Mouse (Mus musculus): ENCODE measurements at regions not wholly inside any gene's neighbourhood (a gene's known extent, or its start where the extent isn't known, plus 50 kb on each side); places are given as distances from the start of the nearest gene placed in this dataset.

- DNase-seq (ENCODE audit: low read depth, low spot score) = no peak
These were observed 572.7 kb downstream of the Vrk1 start for GRCm38 (mm10) chr12:106582760-106583159.

GRCm38 (mm10) chr12:106585626-106586025 lies 575.6 kb downstream of the Vrk1 start:
- peak; percentile 47 for DNase-seq (ENCODE audit: low read depth, low spot score)

- no peak for DNase-seq (ENCODE audit: low read depth, low spot score)
These were observed 582.7 kb downstream of the Vrk1 start for GRCm38 (mm10) chr12:106592686-106593085.

- no peak for DNase-seq (ENCODE audit: low read depth, low spot score)
These were observed 587.6 kb downstream of the Vrk1 start for GRCm38 (mm10) chr12:106597636-106598035.

GRCm38 (mm10) chr12:106607240-106607639 lies 597.2 kb downstream of the Vrk1 start:
- no peak for DNase-seq (ENCODE audit: low read depth, low spot score)

- DNase-seq (ENCODE audit: low read depth, low spot score) = no peak
These were observed 597.8 kb downstream of the Vrk1 start for GRCm38 (mm10) chr12:106607655-106608337.

GRCm38 (mm10) chr12:106618684-106619083 lies 608.7 kb downstream of the Vrk1 start:
- no peak for DNase-seq (ENCODE audit: low read depth, low spot score)

GRCm38 (mm10) chr12:106626786-106627185 lies 616.8 kb downstream of the Vrk1 start:
- DNase-seq (ENCODE audit: low read depth, low spot score) = no peak

- DNase-seq (ENCODE audit: low read depth, low spot score) = no peak
These were observed 622.5 kb downstream of the Vrk1 start for GRCm38 (mm10) chr12:106632566-106632965.

GRCm38 (mm10) chr12:106633096-106633495 lies 623.1 kb downstream of the Vrk1 start:
- DNase-seq (ENCODE audit: low read depth, low spot score) = peak; percentile 13

- peak; percentile 57 for DNase-seq (ENCODE audit: low read depth, low spot score)
These were observed 648.3 kb downstream of the Vrk1 start for GRCm38 (mm10) chr12:106658317-106658716.

- DNase-seq (ENCODE audit: low read depth, low spot score) = no peak
These were observed 663.3 kb downstream of the Vrk1 start for GRCm38 (mm10) chr12:106673232-106673766.

- no peak for DNase-seq (ENCODE audit: low read depth, low spot score)
These were observed 664.7 kb downstream of the Vrk1 start for GRCm38 (mm10) chr12:106674741-106675140.

GRCm38 (mm10) chr12:106676136-106676535 lies 666.1 kb downstream of the Vrk1 start:
- no peak for DNase-seq (ENCODE audit: low read depth, low spot score)

- DNase-seq (ENCODE audit: low read depth, low spot score) = no peak
These were observed 666.5 kb downstream of the Vrk1 start for GRCm38 (mm10) chr12:106676566-106676965.

- DNase-seq (ENCODE audit: low read depth, low spot score) = no peak
These were observed 676.0 kb downstream of the Vrk1 start for GRCm38 (mm10) chr12:106685986-106686385.

- no peak for DNase-seq (ENCODE audit: low read depth, low spot score)
These were observed 677.7 kb downstream of the Vrk1 start for GRCm38 (mm10) chr12:106687751-106688150.

- DNase-seq (ENCODE audit: low read depth, low spot score) = no peak
These were observed 678.2 kb downstream of the Vrk1 start for GRCm38 (mm10) chr12:106688156-106688740.

GRCm38 (mm10) chr12:106702958-106703357 lies 692.9 kb downstream of the Vrk1 start:
- no peak for DNase-seq (ENCODE audit: low read depth, low spot score)

- no peak for DNase-seq (ENCODE audit: low read depth, low spot score)
These were observed 711.4 kb downstream of the Vrk1 start for GRCm38 (mm10) chr12:106721271-106722009.

GRCm38 (mm10) chr12:106722010-106722362 lies 712.0 kb downstream of the Vrk1 start:
- DNase-seq (ENCODE audit: low read depth, low spot score) = no peak

- no peak for DNase-seq (ENCODE audit: low read depth, low spot score)
These were observed 712.7 kb downstream of the Vrk1 start for GRCm38 (mm10) chr12:106722761-106723160.

GRCm38 (mm10) chr12:106726920-106727319 lies 716.9 kb downstream of the Vrk1 start:
- DNase-seq (ENCODE audit: low read depth, low spot score) = no peak
